Mouse (Mus musculus) G1E-ER4 (cell line): ENCODE measurements around the gene Gm21983. TPM values are rescaled to one million over a fixed set of nuclear protein-coding genes. Genes with fewer than 3 reads are reported as not detected.

ENCODE experiments used
- GATA1 ChIP-seq: IDR thresholded peaks from one replicate; pipeline ENCODE4 v1.8.0; 2012; ENCODE audit warnings: low read length, inconsistent platforms
- polyA plus RNA-seq: library from polyadenylated mRNA; stranded (reverse); fragments of >175 nt; gene quantifications from 2 replicates; pipeline ENCODE4 v1.2.3, GENCODE M21; 2012

The Gm21983 gene
- polyA plus RNA-seq, 1 experiment, result not detected

DNA sequence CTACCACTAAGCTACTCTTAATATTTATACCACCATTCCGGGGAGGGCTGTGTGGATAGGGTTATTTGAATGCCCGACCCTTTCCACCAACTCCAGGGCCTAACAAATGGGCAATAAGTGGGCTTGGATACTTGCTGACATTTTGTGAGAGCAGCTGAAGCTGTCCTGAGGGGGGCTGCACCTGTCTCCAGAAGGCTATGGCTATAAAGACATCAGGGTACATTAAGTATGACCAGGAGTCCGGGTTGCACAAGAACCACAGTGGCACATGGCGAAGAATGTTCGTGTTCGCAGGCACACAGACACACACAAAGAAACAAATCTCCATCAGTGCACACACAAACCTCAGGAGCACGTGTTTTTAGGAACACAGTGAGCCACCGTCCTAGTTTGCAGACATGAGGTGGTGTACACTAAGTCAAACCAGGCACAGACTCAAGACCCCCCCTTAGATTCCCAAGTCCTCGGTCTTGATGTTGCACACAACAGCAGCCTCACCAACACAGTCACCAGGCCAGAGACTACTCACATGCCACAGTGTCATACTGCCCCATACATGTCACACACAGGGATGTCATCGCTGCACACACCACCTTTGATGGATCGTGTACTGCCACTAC, 13.3 kb downstream of the Gm21983 start:
- TF ChIP-seq GATA1, result no peak

DNA sequence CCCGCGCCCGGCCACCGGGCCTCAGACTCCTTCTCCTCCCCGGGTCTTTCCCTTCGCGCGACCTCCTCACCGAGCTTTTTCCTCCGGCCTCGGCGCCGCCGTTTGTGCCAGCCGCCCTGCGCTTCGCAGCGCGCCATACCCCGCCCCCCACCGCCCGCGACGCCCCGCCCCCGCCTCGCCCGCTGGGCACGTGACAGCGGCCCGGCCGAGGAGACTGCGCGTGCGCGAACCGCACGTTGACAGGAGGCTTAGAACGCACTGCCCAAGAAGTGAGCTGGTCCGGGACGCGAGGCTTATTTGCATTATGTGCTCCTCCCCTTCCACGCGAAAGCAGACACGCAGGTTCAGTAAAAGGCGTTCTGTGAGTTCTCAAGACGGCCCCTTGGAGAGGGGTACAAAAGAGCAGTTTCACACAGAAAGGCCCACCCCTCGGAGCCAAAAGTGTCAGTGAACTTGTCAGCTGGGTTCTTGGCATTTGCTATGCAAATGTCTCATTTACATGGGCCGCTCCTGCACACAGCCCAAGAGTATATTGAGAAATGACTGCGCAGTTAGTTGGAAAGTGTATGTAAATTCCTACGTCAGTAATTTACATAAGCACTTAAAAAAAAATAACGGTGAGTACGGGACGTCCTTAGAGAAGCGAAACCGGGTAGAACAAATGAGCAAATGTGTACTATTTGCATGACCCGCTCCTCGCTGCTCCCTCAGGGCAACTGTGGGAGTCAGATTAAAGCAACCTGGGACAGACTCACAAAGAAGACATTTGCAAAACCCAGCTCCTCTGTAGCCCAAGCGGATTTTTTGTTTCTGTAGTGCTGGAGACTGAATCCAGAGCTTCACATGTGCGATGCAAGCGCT, 14.0 kb downstream of the Gm21983 start, which contains the start of gene Egln2:
Gene Egln2, minus strand, starts transcription at position 189 of the 861 bp plus-strand sequence.
- TF ChIP-seq GATA1, result no peak

- TF ChIP-seq GATA1, result no peak
Observed at GRCm38 (mm10) chr7:27166229-27166613, 14.7 kb downstream of the Gm21983 start.

- no peak for TF ChIP-seq GATA1
Observed at GRCm38 (mm10) chr7:27165696-27166095, 15.2 kb downstream of the Gm21983 start.

DNA sequence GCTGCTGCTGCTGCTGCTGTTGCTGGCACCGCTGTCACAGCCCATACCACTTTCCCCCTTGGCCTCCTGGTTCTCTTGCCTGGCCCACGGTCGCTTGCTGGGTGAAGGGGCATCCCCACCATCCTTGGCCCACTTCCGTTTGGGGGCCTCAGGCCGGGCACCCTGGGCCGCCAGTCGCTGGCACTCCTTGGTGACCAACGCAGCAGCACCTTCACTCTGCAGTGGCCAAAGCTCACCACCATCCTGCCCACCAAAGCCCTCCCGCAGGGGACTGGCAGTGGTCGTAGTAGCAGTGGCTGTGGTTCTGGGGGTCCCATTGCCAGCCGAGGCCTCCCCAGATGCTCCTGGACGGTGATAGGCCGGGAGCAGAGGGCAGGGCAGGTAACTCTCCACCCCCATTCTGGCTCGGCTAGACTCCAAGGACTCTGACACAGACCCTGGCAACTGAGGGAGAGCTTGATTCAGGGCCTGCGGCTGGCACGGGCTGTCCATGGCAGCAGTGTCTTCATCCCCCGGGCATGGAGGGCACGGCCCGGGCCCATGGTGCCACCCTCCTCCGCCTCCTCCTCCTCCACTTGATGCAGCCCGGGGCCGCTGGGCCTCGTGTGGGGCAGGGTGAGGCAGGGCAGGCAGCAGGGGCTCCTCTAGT, 15.8 kb downstream of the Gm21983 start:
- TF ChIP-seq GATA1, result no peak

DNA sequence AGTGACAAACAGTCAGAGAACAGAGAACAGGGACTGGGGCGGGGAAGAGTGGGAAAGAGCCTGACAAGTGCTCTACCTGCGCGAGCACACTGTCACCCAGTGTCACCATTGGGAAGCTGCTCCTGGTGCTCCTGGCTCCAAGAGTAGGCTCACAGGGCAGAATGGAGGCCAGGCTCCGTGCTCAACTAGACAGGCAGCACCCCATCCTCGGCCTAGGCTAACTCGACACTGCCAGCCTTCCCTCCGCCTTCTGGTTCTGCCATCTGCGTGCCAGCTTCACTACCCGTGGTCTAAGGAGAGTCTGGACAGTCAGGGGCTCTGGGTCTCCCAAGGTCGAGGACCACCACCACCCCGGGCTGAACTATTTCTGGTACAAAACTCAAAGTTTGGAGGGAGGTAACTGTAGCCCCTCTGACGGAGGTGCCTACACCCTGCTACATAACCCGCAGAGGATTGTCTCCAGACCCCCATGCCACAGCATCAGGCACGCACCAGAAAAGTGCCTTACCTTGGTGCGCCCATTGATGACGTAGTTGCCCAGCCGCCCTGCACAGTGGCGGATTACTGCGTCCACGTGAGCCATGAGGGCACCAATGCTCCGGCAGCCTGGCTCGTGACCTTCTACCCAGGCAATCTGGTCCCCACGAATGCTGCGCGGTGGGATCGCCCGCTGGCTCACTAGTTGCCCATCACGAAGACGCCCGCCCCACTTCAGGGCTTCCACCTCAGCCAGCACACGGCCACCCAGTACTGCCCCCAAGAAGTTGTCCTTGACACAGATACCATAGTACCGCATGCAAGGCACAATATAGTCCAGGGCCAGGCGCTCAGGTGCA, 16.6 kb downstream of the Gm21983 start:
- no peak for TF ChIP-seq GATA1

- no peak for TF ChIP-seq GATA1
Observed at GRCm38 (mm10) chr7:27163450-27163805, 17.5 kb downstream of the Gm21983 start.

- no peak for TF ChIP-seq GATA1
Observed at GRCm38 (mm10) chr7:27162780-27163449, 18.0 kb downstream of the Gm21983 start.

- no peak for TF ChIP-seq GATA1
Observed at GRCm38 (mm10) chr7:27161744-27162143, 19.1 kb downstream of the Gm21983 start.

DNA sequence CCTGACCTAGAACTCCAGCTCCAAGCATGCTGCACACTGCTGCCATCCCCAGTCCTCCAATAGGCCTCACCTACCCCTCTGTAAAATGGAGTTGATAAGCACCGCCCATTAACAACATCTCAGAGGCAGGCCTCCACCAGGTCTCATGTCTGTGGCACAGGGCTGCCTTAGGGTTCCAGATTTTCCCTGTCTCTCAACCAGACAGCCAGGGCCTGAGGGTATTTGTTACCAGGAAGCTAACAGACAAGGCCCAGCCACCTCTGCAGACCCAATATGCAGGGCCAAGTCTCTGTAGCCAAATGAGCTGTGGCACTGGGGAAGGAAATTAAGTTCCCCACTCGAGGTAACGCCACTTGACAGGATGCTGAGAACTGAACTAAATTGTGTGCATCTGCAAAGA, 20.0 kb downstream of the Gm21983 start:
- TF ChIP-seq GATA1, result no peak

DNA sequence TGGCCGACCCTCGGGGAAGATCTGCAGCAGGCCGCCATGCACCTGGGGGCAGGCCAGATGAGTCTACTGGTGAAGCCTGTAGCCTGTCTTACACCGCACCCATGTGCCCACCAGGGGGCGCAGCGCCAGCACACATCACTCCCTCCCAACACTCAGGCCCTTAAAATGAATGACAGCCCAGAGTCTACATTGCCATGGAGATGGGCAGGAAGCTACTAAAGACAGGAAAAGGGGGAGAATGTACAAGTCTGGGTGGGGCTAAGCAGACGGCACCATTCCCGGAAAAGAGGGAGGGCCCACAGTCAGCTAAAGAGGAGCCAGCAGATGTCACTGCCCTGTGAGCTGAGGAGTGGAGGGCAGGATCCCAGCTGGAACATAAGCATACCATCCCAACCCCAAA, 21.0 kb downstream of the Gm21983 start:
- no peak for TF ChIP-seq GATA1

DNA sequence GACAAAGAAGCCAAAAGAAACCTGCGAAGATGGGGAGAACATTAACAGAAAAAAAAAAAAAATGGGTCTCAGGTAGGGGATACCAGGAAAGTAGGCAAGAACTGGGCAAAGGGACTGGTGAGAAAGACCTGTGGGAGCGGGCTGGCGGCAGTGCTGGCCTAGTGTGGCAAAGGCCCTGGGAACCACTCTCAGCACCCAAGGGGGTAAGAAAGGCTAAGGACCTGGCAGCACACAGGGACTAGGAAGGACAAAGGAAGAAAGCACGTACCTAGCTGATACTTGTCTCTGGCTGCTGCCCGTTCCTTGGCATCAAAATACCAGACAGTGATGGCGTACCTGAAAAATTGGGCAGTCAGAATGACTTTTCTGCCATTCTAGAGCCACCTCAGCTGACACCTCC, 21.6 kb downstream of the Gm21983 start:
- no peak for TF ChIP-seq GATA1

GRCm38 (mm10) chr7:27158171-27158570, 22.7 kb downstream of the Gm21983 start:
- TF ChIP-seq GATA1, result no peak

DNA sequence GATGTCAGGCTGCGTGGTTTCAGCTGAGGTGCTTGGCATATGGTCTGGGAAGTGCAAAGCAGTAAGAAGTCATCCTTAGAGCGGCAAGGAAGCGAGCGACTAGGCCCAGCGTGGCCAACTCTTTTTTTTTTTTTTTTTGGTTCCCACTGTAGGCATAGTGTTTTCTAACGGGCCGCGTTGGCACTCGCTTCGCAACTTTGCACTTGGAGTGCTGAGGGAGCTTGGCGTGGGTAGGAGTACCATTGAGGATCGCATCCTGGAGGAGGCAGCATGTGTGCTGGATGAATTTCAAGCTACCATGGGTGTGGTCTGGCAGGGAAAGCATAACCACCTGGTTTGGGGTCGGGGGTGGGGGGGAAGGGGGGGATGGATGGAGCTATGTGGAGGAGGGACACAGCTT, 24.9 kb downstream of the Gm21983 start:
- no peak for TF ChIP-seq GATA1

GRCm38 (mm10) chr7:27153205-27153764, 27.6 kb downstream of the Gm21983 start, which contains the start of gene Cyp2t4:
Gene Cyp2t4 (plus strand): TSS chr7:27153714.
- TF ChIP-seq GATA1, result no peak
